Mouse (Mus musculus) limb, embryonic 15.5 days (tissue): ENCODE data around the gene 4930451I11Rik. TPM values are rescaled to one million over a fixed set of nuclear protein-coding genes. Genes with fewer than 3 reads are reported as not detected.

ENCODE experiments used
- ATAC-seq: fragments of 200-750 bp; cut with Nextera tagmentation; 2 replicates; pipeline ENCODE4 v1.8.0; 2017; ENCODE audit warnings: low read depth, moderate TSS enrichment; ENCODE audit not compliant: insufficient number of reproducible peaks, low FRiP score, low TSS enrichment
- H3K27ac ChIP-seq: fragments of 300-500 bp; sonication (generic); 2 replicates; pipeline ENCODE4 v1.5.1; 2015; ENCODE audit warnings: moderate library complexity, mild to moderate bottlenecking, inconsistent platforms
- H3K27me3 ChIP-seq: fragments of 300-500 bp; sonication (generic); 2 replicates; pipeline ENCODE4 v1.6.1; 2015; ENCODE audit warnings: inconsistent platforms
- H3K36me3 ChIP-seq: fragments of 300-500 bp; sonication (generic); 2 replicates; pipeline ENCODE4 v1.6.1; 2015; ENCODE audit warnings: inconsistent platforms
- H3K4me1 ChIP-seq: fragments of 300-500 bp; sonication (generic); 2 replicates; pipeline ENCODE4 v1.6.1; 2015; ENCODE audit warnings: inconsistent platforms
- H3K4me2 ChIP-seq: fragments of 300-500 bp; sonication (generic); 2 replicates; pipeline ENCODE4 v1.6.1; 2015; ENCODE audit warnings: mild to moderate bottlenecking, inconsistent platforms
- H3K4me3 ChIP-seq: fragments of 300-500 bp; sonication (generic); 2 replicates; pipeline ENCODE4 v1.5.1; 2015; ENCODE audit warnings: mild to moderate bottlenecking, inconsistent platforms
- H3K9ac ChIP-seq: fragments of 300-500 bp; sonication (generic); 2 replicates; pipeline ENCODE4 v1.6.1; 2015; ENCODE audit warnings: inconsistent platforms
- H3K9me3 ChIP-seq: fragments of 300-500 bp; sonication (generic); 2 replicates; pipeline ENCODE4 v1.6.1; 2016; ENCODE audit warnings: inconsistent platforms
- WGBS: fragments of 180-500 bp; shearing (Covaris S2); methylation state at CpG from one replicate; pipeline ENCODE4 v1.1.7; 2015; 5-methylcytosine and 5-hydroxymethylcytosine counted together
- polyA plus RNA-seq: library from polyadenylated mRNA; unstranded; fragments of >200 nt; fragmentation: Nextera tagmentation; extraction: Ambion mirVana; gene quantifications from 2 replicates; pipeline ENCODE4 v1.2.1, GENCODE M21; 2015

The 4930451I11Rik gene
- polyA plus RNA-seq, 1 experiment from 2014 or later: not detected

DNA sequence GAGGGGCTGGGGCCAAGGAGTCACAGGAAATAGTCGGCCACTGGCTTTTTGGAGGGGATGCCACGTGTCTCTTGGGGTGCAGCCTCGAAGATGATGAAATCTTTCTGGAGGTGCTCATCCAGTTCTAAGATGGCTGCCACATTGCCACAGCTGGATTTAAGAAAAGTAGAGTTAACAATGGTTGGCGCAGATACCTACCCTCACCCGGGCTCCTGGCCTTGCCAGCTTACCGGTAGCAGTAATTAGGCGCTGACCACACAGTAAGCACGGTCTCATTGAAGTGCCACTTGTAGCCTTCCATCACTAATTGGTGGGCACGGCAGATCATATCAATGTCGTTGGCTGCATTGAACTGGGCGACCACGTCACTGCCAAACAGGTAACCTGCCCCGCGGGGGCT is 45.3 kb downstream of the 4930451I11Rik start:
- no peak overlapping the region for H3K9ac ChIP-seq
- H3K36me3 ChIP-seq: peaks cover 66% of the 10 kb centered on the region
- H3K4me2 ChIP-seq: no peak overlapping the region
- WGBS: 89% methylated on average over 14 of the region's 14 CpGs
- H3K27me3 ChIP-seq: no peaks in the 10 kb centered on the region
- ATAC-seq: no peak
- no peaks in the 10 kb centered on the region for H3K9me3 ChIP-seq
- H3K4me1 ChIP-seq: peaks cover 14% of the 10 kb centered on the region
- no peak overlapping the region for H3K27ac ChIP-seq
- H3K4me3 ChIP-seq: no peak overlapping the region

DNA sequence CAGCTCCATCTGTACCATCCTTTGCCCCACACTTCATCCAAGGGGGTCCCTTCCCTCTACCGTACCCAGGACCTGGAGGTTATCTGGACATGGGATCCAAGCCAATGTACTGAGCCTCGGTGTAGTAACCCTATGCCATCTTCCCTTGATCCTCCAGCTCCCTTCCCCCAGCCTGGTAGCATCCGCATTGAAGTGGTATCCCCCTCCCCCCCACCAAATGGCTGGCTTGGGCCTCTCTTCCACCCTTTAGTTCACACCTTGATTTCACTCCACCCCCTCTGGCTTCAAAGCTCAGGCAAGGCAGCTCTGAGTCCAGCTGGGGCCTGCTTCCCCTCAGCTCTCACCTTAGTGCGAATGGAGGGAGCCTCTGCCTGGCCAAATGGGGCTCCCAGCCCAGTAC is 46.4 kb downstream of the 4930451I11Rik start:
- no peak overlapping the region for H3K4me3 ChIP-seq

DNA sequence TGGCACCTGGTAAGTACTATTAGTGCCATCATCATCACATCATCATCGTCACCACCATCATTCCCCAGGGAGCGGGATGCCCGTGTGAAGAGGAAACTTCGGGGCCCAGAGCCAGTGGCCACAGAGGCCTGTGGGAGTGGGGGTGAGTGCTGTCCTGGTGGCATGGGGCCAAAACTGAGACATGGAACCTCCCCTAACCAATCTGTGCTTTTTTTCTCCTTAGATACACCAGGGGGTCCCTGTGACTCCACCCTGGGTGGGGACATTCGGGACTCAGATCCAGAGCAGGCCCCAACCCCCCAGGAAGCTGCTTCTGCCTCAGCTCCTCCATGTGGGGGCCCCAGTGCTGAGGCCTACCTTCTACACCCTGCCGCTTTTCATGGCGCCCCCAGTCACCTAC is 47.0 kb downstream of the 4930451I11Rik start:
- 78% methylated on average over 7 of the region's 7 CpGs for WGBS
- Histone ChIP-seq H3K9me3 (no peaks in the 10 kb centered on the region), H3K4me2 (no peak overlapping the region), H3K27ac (no peak overlapping the region), H3K36me3 (peaks cover 58% of the 10 kb centered on the region), H3K27me3 (no peaks in the 10 kb centered on the region), H3K4me1 (peaks cover 22% of the 10 kb centered on the region), H3K9ac (no peak overlapping the region), H3K4me3 (no peak overlapping the region)
- ATAC-seq: no peak

More for the DNA sequence above, 46.4 kb downstream of the 4930451I11Rik start:
- H3K27me3 ChIP-seq: no peaks in the 10 kb centered on the region
- no peak overlapping the region for H3K4me2 ChIP-seq
- H3K27ac ChIP-seq: no peak overlapping the region
- H3K9me3 ChIP-seq: no peaks in the 10 kb centered on the region
- peaks cover 16% of the 10 kb centered on the region for H3K4me1 ChIP-seq
- H3K36me3 ChIP-seq: peaks cover 64% of the 10 kb centered on the region
- WGBS: 60% methylated on average over 4 of the region's 4 CpGs
- ATAC-seq: no peak
- no peak overlapping the region for H3K9ac ChIP-seq

DNA sequence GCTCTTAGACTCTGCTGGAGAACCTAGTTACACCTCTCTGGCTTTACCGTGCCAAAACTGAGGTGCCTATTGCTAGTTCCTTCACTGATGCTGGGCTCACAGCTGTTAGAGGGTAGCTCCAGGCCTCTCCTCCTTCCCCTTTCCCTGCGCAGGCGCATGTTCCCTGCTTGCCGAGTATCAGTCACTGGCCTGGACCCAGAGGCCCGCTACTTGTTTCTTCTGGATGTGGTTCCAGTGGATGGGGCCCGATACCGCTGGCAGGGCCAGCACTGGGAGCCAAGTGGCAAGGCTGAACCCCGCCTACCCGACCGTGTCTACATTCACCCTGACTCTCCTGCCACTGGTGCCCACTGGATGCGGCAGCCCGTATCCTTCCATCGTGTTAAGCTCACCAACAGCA is 48.7 kb downstream of the 4930451I11Rik start:
- ATAC-seq: no peak
- Histone ChIP-seq H3K4me2 (no peak overlapping the region), H3K27ac (no peak overlapping the region), H3K9me3 (no peaks in the 10 kb centered on the region), H3K4me3 (no peak overlapping the region), H3K36me3 (peaks cover 43% of the 10 kb centered on the region), H3K4me1 (peaks cover 29% of the 10 kb centered on the region), H3K9ac (no peak overlapping the region), H3K27me3 (no peaks in the 10 kb centered on the region)
- 71% methylated on average over 13 of the region's 13 CpGs for WGBS

DNA sequence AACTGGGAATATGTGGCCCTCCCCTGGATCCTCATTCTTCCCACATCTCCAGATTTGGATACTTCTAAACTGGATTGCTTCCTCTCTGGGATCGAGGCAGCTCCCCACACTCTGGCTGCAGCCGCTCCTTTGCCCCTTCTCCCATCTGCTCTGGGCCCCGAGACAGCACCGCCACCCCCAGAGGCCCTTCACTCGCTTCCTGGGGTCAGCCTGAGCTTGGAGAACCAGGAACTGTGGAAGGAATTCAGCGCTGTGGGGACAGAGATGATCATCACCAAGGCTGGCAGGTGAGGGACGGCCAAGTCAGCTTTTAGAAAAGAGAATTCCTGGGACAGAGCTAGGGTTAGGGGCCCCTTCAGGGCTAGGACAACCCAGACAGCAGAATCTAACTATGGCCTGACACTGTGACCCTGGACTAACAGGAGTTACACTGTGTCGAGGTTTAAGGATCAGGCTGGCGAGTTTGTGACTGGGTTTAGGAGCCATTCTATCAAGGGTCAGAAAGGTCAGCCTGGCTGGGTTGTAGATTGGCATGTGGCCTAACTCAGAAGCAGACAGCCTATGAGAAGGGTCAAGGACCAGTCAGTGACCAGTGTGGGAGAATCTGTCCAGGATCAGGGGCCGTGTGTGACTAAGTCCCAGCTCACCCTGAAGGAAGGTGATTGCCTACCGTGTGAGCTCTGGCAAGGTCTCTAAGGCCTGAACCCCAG is 49.6 kb downstream of the 4930451I11Rik start:
- ATAC-seq: no peak
- 29% methylated on average over 11 of the region's 11 CpGs for WGBS
- no peaks in the 10 kb centered on the region for H3K9me3 ChIP-seq
- peak overlapping the region; percentile 89; the same call in 1 of the 2 replicates for H3K4me2 ChIP-seq
- no peaks in the 10 kb centered on the region for H3K27me3 ChIP-seq
- H3K4me3 ChIP-seq: no peak overlapping the region
- peak overlapping the region; percentile 43; the same call in 1 of the 2 replicates for H3K27ac ChIP-seq
- H3K9ac ChIP-seq: no peak overlapping the region
- H3K4me1 ChIP-seq: peaks cover 35% of the 10 kb centered on the region
- peaks cover 34% of the 10 kb centered on the region for H3K36me3 ChIP-seq

DNA sequence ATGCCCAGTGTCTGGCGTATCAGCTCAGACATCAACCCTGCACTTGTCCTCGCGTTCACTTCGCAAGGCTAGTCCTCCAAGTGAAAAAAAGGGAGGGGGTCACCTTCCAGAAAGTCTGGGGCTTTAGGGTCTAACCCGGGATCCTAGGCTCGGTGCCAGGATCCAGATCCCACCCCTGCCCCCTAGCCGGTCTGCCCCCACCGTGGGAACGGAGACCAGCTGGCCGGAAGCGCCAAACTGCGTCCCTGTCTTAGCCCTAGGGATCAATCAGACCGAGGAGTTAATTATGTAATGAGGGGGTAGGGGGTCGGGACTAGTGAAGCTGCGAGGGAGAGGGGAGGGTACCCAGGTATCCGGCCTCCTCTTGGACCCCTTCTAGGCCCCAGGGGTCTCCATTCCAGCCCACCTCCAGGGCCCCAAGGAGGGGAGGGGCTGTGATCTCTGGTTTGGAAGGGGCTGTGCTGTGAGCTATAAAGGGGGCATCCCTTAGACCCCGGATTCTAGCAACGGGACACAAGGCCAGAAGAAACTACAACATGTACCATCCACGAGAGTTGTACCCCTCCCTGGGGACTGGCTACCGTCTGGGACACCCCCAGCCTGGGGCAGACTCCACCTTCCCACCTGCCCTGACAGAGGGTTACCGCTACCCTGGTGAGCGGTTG is 50.3 kb downstream of the 4930451I11Rik start, which contains the start of gene Tbx6:
Tbx6 (plus strand) TSS at position 513 of the 665 bp plus-strand sequence.
- peak within 1 kb of the TSS; percentile 37 for H3K9ac ChIP-seq
- H3K27me3 ChIP-seq: no peaks in the 10 kb centered on the region
- 4% methylated on average over 22 of the region's 22 CpGs for WGBS
- no peaks in the 10 kb centered on the region for H3K9me3 ChIP-seq
- H3K4me1 ChIP-seq: peaks cover 40% of the 10 kb centered on the region
- H3K4me2 ChIP-seq: peak within 1 kb of the TSS; percentile 89
- H3K4me3 ChIP-seq: peak within 1 kb of the TSS; percentile 44
- peak; percentile 4; the same call in 1 of the 2 replicates for ATAC-seq
- H3K36me3 ChIP-seq: peaks cover 27% of the 10 kb centered on the region
- peak within 1 kb of the TSS; percentile 60 for H3K27ac ChIP-seq

Other genes starting within 250 kb of the 4930451I11Rik start
- gene Apobr, start 246.7 kb downstream of the 4930451I11Rik start, polyA plus RNA-seq: 0.79 and 1.9 TPM in 2 replicates
- 32.7 and 37.7 TPM in 2 replicates for gene Cln3, start 245.8 kb downstream of the 4930451I11Rik start, polyA plus RNA-seq
- gene Il27, start 236.7 kb downstream of the 4930451I11Rik start, polyA plus RNA-seq: not detected in 2 replicates
- 29.8 and 41.9 TPM in 2 replicates for gene Nupr1, start 200.8 kb downstream of the 4930451I11Rik start, polyA plus RNA-seq
- 43.4 and 43.9 TPM in 2 replicates for gene Sgf29, start 182.3 kb downstream of the 4930451I11Rik start, polyA plus RNA-seq
- 12.2 and 17.5 TPM in 2 replicates for gene Sult1a1, start 155.2 kb downstream of the 4930451I11Rik start, polyA plus RNA-seq
- 109 and 131 TPM in 2 replicates for gene Bola2, start 136.2 kb downstream of the 4930451I11Rik start, polyA plus RNA-seq
- gene Slx1b, start 135.9 kb downstream of the 4930451I11Rik start, polyA plus RNA-seq: 10.5 and 12.3 TPM in 2 replicates
- gene Coro1a, start 123.9 kb downstream of the 4930451I11Rik start, polyA plus RNA-seq: 44.5 and 46.5 TPM in 2 replicates
- 65.2 and 68.3 TPM in 2 replicates for gene Mapk3, start 72.0 kb downstream of the 4930451I11Rik start, polyA plus RNA-seq
- 16.8 and 17.7 TPM in 2 replicates for gene Gdpd3, start 65.3 kb downstream of the 4930451I11Rik start, polyA plus RNA-seq
- gene Ypel3, start 54.7 kb downstream of the 4930451I11Rik start, polyA plus RNA-seq: 117 and 122 TPM in 2 replicates
- 0.37 and 0.46 TPM in 2 replicates for gene Tbx6, start 50.2 kb downstream of the 4930451I11Rik start, polyA plus RNA-seq
- gene Ppp4c, start 39.1 kb downstream of the 4930451I11Rik start, polyA plus RNA-seq: 212 and 227 TPM in 2 replicates
- gene Fam57b, start 34.0 kb downstream of the 4930451I11Rik start, polyA plus RNA-seq: 0.22 and 0.56 TPM in 2 replicates
- 0.57 and 0.82 TPM in 2 replicates for gene Doc2a, start 15.8 kb upstream of the 4930451I11Rik start, polyA plus RNA-seq
- gene Hirip3, start 30.3 kb upstream of the 4930451I11Rik start, polyA plus RNA-seq: 26.7 and 30.1 TPM in 2 replicates
- 80.7 and 82.1 TPM in 2 replicates for gene Ino80e, start 30.7 kb upstream of the 4930451I11Rik start, polyA plus RNA-seq
- gene Taok2, start 53.1 kb upstream of the 4930451I11Rik start, polyA plus RNA-seq: 40.9 and 46.3 TPM in 2 replicates
- 31.3 and 35.1 TPM in 2 replicates for gene Tmem219, start 91.3 kb upstream of the 4930451I11Rik start, polyA plus RNA-seq
- 13.5 and 15.3 TPM in 2 replicates for gene Kctd13, start 97.2 kb upstream of the 4930451I11Rik start, polyA plus RNA-seq
- 0.10 TPM in 1 of 2 replicates, not detected in the other for gene Asphd1, start 117.9 kb upstream of the 4930451I11Rik start, polyA plus RNA-seq
- gene Sez6l2, start 118.9 kb upstream of the 4930451I11Rik start, polyA plus RNA-seq: 0.46 and 0.50 TPM in 2 replicates
- gene Cdipt, start 144.3 kb upstream of the 4930451I11Rik start, polyA plus RNA-seq: 105 and 119 TPM in 2 replicates
- 1.5 and 1.6 TPM in 2 replicates for gene Cdiptos, start 144.5 kb upstream of the 4930451I11Rik start, polyA plus RNA-seq
- 13.1 and 17.0 TPM in 2 replicates for gene Mvp, start 183.0 kb upstream of the 4930451I11Rik start, polyA plus RNA-seq
- gene Pagr1b, start 184.8 kb upstream of the 4930451I11Rik start, polyA plus RNA-seq: 0.63 and 1.8 TPM in 2 replicates
- gene Pagr1a, start 185.7 kb upstream of the 4930451I11Rik start, polyA plus RNA-seq: 46.7 and 85.6 TPM in 2 replicates
- 28.9 and 58.2 TPM in 2 replicates for gene Gm42742, start 189.5 kb upstream of the 4930451I11Rik start, polyA plus RNA-seq
- 16.5 and 17.5 TPM in 2 replicates for gene Prrt2, start 189.6 kb upstream of the 4930451I11Rik start, polyA plus RNA-seq
- gene Maz, start 195.4 kb upstream of the 4930451I11Rik start, polyA plus RNA-seq: 49.8 and 54.8 TPM in 2 replicates
- gene Kif22, start 210.8 kb upstream of the 4930451I11Rik start, polyA plus RNA-seq: 90.7 and 96.9 TPM in 2 replicates